Mouse (Mus musculus): ENCODE results near the gene Gbx2. TPM values are rescaled to one million over a fixed set of nuclear protein-coding genes. Genes with fewer than 3 reads are reported as not detected.
A peak's percentile ranks its signal among the peaks of the same experiment; 100 is the strongest.

The Gbx2 gene
- total RNA-seq (2021) = not detected

DNA sequence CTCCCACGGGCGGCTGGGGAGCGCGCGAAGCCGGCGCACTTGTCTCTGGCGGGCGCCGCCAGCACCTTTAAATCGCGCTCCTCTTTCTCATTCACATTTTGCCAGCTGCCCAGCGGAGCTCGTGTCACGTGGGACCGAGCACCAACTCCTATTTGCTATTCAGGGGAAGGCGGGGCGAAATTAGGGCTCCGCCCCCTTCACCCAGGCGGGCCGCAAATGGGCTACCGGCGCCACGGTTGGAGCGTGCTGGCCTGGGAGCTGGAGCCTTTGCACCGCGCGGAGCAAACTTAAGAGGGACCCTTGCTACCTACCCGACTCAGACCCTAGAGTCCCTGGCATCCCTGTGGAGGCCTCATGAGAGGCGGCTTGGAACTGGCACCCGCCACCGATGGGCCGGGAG lies at the start of gene Gbx2:
TSS of gene Gbx2 (minus strand) at position 60 of the 400 bp plus-strand sequence.
- DNase-seq = peak in 1 of 2 experiments; percentile 29
- intact Hi-C loops (cut with DNase I) = no loop called here

DNA sequence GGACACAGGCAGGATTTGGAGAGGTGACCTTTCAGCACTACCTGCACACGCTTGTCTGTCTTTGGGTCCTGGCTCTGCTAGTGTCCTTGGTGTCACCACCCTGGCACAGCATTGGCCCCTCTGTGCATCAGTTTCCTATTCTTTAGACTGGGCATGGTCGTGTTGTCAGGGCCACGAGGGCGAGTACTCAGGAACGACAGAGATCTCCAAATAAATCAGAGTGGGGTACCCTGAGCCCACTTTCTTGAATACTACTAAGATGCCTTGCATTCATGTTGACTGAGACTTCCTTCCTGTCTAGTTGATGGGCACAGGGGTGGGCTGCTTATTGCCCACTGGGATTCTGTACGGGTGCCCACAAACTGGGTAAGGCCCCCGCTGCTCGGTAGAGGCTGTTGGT lies 46.3 kb upstream of the Gbx2 start:
- intact Hi-C loops (cut with DNase I) = no loop called here
- no peak for DNase-seq

DNA sequence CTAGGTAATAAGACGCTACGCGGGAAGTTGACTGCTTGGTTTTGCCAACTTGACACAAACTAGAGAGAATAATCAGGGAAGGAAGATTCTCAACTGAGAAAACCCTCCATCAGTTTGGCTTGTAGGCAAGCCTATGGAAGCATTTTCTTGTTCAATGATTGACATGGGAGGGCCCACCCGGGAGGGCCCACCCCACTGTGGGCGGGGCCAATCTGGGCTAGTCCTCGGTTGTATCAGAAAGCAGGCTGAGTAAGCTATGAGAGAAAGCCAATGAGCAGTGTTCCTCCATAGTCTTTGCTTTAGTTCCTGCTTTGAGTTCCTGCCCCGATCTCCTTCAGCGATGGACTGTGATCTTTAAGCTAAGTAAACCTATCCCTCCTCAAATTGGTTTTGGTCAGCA lies 45.4 kb upstream of the Gbx2 start:
- no peak for DNase-seq
- intact Hi-C loops (cut with DNase I) = no loop called here

DNA sequence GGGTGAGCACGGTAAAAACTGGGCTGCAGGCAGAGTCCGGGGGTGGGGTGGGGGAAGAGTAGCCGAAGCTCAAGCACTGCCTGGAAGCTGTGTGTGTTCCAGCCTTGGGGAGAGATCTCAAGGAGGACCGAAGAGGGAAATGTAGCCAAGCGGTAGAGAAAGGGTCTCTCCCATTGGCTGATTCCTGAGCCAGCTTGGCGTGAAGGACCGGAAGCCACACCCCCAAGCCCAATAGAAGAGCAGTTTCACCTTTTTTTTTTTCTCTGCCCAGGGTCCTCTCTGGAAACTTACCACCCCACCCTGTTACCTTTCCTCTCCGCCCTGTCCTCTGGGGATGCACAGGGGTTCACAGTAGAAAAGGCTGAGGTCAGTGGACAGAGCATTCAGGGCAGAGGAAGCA lies 43.6 kb upstream of the Gbx2 start:
- no peak for DNase-seq

DNA sequence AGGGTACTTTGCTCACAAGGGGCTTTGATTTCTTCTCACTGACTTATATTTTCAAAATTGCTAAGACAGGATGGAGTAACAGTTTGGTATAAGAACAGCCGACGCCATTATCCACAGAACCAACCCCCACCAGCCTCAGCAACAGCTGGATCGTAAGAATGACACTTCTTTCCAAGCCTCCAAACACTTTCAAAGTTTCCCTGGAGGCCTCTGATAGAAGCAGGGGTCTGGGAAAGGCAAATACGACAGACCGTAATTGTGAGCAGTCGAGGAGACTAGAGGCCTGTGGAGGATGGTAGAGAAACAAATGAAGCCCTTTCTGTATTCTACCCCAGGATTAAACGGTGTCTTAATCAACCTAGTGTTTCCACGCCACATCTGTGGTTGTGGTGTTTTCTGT lies 40.9 kb upstream of the Gbx2 start:
- intact Hi-C loops (cut with DNase I) = no loop called here
- DNase-seq = no peak

More for the DNA sequence above, 43.6 kb upstream of the Gbx2 start:
- intact Hi-C loops (cut with DNase I) = no loop called here

DNA sequence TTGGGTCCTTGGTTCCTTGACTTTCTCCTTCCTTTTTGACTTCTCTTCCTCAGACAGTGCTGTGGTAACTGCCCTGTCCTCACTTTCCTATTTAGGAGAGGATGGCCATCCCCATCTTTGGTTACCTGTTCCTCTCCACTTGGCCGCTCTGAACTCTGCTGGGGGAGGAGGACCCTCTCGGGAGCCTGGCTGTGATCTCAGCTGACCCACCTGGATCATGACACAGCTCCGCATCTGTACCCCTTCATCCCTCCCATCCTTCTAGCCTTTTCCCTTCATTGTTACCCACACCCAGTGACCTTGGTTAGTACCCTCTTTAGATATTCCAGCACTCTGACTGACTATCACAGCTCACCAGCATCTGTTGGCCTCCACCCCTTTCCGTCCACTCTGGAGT lies 38.7 kb upstream of the Gbx2 start:
- intact Hi-C loops (cut with DNase I) = no loop called here
- DNase-seq = no peak

DNA sequence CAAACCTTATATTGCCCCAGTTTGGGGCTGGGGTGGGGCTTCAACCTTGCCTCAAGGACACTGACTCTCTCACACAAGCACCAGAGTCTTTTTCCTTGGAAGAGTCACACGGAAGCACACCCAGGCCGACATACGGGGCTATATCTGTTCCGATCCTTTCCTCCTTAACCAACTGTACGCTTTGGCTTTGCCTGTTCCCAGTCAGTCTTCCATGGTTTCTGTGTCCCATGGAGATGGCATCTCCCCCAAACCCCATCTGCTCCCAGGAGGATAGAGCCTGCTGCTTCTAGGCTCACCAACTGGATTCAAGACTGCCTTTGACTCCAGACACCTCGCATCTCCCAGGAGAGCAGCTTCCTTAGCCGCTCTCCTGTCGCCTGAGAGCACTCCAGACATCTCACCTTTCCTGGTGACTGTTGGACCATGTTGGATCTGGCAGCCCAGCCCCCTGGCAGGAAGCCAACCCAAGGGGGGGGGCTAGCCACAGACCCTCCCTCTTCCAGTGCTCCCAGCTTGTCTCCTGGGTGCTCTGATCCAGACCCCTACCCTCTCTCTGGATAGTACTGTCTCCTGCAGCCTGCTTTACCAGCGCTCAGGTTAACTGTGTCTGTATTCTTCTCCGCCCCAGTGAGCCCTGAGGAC lies 38.2 kb upstream of the Gbx2 start:
- DNase-seq = no peak
- intact Hi-C loops (cut with DNase I) = no loop called here

DNA sequence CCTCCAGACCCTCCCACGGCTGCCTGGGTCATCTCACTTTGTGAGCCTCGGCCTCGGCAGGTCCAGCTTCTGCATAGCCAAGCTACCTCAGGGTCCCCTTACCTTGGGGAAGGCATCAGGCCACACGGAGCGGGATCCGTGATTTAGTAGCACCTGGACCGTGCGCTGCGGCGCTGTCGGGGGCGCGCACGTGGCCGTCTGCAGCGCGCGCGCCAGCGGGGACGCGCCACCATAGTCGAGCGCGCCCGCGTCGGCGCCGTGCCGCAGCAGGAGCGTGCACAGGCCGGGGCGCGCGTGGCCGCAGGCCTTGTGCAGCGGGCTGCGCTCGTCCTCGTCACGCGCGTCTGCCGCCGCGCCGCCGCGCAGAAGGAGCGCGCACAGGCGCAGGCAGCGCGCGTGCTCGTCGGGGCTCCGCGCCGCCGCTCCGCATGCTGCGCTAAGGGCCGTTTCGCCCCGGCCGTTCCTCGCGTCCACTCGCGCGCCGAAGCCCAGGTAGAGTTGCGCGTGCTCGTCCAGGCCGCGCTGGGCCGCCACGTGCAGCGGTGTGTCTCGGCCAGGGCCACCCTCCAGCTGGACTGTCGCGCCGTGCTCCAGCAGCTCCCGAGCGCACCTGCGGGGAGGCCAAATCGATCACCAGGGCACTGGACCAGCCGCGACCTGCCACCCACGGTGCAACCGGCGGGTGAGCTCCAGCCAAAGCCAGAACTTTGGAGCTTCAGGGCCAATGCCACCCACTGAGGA lies 37.3 kb upstream of the Gbx2 start:
- intact Hi-C loops (cut with DNase I) = no loop called here

DNA sequence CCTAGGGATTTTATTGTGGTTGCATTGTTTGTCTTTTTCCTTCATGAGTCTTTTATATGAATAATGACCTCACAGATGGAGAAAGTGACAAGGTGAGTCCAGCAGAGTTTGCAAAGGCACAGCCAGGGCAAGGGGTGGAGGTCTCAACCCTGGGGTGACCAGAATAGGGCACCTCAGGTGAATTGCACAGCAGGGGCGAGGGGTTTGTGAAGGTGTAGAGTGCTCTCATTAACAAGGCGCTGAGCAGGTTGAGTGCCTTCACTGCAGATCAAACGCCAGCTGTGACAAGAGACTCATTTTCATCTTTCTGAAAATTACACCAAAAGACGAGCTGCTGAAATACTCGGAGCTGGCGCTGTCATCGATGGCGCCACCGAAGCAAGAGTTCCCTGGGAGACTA lies 36.6 kb upstream of the Gbx2 start:
- intact Hi-C loops (cut with DNase I) = no loop called here
- no peak for DNase-seq

More for the DNA sequence above, 37.3 kb upstream of the Gbx2 start:
- peak in 1 of 2 experiments; percentile 6 for DNase-seq

DNA sequence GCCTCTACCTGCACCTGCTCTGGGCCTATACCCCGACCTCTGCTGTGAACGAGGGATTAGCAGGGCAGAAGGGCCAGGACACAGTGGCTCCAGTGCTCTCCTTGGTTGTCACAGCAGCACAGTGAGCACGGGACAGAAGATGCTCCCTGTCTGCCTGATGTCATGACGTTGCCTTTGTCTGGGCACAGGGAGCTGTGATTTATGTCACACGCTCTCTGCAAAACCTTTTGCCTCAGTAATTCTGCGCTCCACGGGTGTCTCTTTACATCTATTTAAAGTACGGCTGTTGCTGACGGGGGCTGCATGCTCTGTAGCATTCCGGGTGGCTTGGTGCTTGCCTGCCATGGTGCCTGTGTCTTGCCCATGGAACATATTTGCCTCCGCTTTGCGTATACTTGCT lies 33.4 kb upstream of the Gbx2 start:
- intact Hi-C loops (cut with DNase I) = no loop called here
- no peak for DNase-seq

DNA sequence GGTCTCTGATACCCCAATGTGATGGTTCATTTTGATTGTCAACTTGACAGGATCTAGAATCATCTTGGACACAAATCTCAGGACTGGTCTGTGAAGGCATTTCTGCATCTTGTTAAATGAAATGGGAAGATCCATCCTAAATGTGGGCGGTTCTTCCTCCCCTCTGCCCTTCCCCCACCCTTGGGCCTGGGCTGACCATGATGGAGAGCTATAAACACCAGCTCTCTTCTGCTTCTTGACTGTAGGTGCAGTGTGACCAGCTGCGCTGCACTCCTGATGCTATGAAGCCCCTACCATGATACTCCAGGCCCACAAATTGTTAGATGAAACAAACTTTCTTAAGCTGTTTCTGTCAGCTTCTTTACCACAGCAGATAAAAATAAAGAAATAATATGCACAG lies 32.3 kb upstream of the Gbx2 start:
- no peak for DNase-seq
- intact Hi-C loops (cut with DNase I) = no loop called here

DNA sequence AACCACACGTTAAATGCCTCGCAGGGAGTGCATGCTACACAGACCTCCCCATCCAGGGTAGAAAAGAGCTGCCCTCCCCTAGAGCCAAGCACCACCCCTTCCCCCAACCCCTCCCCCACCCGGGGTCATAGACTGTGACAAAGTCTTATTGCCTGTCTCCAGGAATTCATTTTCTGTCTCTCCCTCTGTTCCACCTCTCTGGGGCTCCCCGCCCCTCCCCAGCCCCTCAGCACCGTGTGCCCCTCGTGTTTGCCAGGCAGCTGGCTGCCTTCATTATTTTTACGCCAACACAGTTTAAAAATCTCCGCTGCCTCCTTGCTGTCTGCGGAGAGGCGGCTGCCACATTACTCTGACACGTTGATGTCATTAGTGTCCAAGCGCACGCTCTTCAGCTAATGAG lies 31.1 kb upstream of the Gbx2 start:
- DNase-seq = no peak
- intact Hi-C loops (cut with DNase I) = no loop called here

DNA sequence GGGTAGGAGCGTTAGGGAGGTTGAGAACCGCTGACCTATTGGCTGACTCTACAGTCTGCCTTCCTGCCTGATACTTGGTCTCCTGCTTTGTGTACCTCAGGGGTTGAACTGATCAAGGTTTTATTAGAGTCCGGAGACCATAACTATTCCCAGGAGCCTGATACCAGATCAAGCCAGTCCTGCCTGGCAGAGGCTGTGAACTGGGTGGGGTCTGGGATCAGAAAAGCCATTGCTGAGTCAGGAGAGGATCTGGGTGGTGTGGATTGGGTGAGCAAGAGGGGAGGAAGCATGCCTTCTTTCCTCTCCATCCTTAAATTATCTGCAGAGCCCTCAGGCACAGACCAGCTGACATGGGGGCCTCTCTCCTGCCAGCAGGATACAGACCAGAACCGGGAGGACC lies 28.4 kb upstream of the Gbx2 start:
- intact Hi-C loops (cut with DNase I) = no loop called here
- DNase-seq = no peak

DNA sequence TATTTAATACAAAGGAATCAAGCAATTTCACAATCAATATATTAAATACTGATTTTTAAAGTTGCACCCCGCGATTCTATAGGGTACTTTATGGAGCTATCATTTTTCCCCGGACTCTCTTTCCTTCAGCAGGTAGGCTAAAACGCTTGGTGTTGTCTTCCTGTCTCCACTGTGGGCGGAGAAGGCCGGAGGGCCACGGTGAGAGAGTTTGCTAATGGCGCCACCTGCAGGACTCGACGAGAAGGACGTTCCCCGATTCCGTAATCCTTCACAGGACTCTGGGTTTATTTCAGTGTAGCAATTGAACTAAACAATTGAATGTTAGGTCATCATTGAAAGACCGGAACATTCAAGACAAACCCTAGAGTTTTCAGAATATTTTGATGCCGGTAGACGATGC lies 12.2 kb upstream of the Gbx2 start:
- peak; percentile 80 to 87 for DNase-seq
- intact Hi-C loops (cut with DNase I) = loop anchor here (1.0 to 10.0 kb wide), 6 partner anchors 84 to 708 kb away; no protein-coding TSS in a partner anchor

DNA sequence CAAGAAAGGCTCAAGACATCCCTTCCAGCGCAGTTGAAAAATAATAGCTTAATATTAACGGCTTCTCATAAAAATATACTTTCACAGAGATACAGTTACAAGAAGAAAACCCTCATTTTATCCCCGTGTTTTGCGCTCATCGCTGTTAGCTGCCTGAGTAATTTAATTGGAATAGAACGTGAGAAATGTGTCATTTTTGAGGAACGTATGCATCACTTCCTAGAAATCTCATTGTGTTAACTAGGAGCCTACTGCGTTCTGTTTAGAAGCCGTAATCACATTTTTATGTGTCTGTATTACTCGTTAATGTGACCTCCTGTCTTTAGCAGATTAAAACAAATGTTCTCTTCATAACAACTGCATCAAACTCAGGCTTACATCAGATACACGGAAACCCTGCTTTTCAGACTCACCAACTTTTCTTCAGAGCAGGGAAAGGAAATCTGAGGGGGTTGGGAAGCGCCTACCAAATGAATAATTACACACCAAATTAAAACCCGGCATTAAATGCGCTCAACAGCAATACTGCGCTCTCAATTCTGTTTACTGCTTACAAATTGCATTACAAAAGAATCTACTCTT lies 11.5 kb upstream of the Gbx2 start:
- no peak for DNase-seq
- intact Hi-C loops (cut with DNase I) = loop anchor here (10.0 kb wide), 2 partner anchors 418 to 708 kb away; no protein-coding TSS in a partner anchor

DNA sequence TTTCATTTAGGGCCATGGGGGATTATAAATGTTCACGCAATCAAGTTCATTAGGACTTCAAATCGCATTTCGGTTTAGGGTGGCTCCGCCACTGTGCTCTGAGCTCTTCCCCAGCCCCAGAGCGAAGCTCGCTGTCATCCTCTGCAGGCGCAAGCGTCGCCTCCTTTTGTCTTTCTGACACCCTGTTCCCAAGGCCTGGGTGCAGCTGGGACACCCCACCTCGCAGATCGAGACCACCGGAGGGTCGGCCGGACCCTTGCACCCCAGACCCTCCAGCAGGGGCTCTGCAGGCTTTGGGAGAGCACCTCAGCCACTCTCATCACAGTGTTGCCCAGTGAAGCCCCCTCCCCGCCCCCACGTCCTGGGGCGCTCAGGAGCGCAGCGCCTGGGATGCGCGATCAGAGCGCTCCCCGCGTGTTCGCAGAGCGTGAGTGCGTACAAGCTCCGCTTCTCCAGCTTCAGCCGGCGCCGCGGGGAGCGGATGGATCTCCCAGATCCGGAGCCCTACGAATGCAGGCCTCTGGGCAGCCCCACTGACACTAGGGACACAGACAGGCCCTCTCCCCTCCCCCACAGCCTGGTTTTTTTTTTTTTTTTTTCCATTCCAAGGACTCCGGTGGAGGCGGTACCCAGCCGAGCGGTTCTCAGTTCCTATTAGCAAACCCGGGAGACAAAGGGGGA lies 10.9 kb upstream of the Gbx2 start:
- DNase-seq = peak in 1 of 2 experiments; percentile 27
- intact Hi-C loops (cut with DNase I) = loop anchor here (10.0 kb wide), 2 partner anchors 417 to 707 kb away; no protein-coding TSS in a partner anchor

DNA sequence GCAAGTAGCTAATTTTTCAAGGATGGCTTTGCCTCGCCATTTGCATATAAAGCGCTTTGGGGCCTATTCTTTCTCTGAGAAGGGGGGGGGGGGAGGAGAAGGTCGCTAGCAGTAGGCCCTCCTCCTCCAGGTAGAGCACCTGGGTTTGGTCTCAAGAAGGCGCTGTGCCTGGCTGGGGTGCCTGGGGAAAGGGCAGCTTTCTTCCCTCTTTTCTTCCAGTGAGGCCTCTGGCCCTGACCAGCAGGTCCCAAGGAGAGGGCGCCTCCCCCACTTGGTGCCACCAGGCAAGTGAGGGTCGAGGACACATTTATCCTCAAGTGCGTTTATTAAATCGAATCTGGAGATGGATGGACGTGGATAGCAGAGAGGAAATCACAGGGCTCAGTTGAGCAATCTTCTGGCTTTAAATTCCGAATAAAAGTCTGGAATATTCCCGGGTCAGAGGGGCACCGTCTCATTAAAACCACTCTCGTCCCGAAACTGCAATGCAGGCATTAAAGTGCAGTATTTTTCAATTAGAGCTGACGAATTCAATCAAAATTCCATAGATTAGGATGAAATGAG lies 10.1 kb upstream of the Gbx2 start:
- intact Hi-C loops (cut with DNase I) = loop anchor here (10.0 kb wide), 2 partner anchors 416 to 706 kb away; no protein-coding TSS in a partner anchor
- no peak for DNase-seq

DNA sequence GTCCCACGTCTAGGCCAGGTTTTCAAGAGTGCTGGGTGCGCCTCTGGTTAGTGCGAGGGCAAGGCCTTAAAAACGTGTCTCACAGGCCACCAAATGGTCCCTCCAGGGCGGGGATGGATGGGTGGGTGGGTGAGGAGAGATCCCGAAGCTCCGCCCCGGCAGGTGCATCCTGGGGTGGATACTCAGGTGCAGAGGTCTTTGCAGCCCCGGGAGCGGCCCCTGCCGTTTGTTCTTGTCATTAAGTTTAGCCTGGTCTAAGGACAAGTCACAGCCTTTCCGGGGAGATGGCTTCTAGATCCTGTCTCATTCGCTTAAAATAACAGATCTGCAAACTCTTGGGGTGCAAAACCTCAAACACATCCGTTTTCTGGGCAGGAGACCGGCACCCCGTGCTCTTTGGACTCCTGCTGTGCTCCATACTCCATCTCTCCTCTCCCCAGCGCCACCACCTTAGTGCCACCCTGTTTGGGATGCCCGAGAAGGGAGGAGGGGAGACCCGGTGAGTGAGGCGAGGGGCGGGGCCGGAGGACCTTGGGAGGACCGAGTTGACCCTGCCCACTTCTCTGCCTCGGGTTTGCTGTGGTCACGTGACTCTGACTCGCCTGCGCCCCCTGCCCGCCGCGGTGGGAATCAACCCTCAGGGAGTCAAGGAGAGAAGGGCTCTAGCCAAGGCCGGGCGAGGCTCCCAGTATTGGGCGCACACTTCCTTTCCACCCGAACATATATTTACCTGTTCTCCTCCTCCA lies 9.2 kb upstream of the Gbx2 start:
- intact Hi-C loops (cut with DNase I) = loop anchor here (10.0 kb wide), 2 partner anchors 415 to 705 kb away; no protein-coding TSS in a partner anchor
- peak; percentile 68 to 77 for DNase-seq

DNA sequence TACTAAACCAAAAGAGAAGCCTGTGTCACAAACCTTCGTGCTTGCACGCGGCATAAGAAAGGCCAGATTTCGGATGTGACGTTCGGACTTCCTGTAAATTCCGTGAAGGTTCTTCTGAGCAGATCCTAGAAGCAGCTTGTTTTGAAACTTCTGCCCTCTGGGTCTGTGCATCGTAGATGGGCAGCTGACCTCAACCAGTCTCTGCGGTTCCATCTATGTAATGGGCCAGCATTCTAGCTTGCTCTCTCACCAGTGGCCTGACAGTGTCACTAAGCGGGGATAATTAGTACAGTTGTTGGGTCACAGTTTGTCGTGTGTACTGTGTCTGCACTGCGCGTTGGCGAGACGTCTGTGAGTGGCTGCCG lies 8.6 kb upstream of the Gbx2 start:
- no peak for DNase-seq
- intact Hi-C loops (cut with DNase I) = no loop called here
